Mouse (Mus musculus) central nervous system, embryonic 18 days (tissue): ENCODE results near the gene Clca4b. TPM values are rescaled to one million over a fixed set of nuclear protein-coding genes. Genes with fewer than 3 reads are reported as not detected.

Experiments
- polyA plus RNA-seq: library from polyadenylated mRNA; depleted of rRNA; stranded (reverse); fragments of >200 nt; gene quantifications from 2 replicates; pipeline ENCODE4 v1.2.3, GENCODE M21; 2012; rRNA removed

The Clca4b gene
- polyA plus RNA-seq: 0.07 TPM in 1 of 2 replicates, not detected in the other

DNA sequence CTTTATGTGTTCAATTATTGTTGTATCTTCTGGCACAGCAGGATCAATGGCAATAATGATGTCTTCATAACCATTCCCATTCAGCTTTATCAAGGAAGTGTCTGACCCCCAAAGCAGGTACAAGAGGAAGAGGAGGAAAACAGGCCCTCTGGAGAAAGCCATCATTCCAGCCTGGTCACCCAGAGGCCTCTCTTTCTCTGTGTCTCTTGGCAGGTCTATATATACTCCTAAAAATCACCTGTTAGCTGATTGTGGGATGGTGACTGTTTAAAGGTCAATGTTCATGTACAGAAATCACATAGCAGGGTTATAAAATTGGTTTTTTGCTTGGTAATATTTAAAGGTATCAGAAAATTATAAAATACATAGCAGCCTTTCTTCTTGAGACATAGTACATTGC is at the start of gene Clca4b:
TSS of gene Clca4b (minus strand) at position 195 of the 400 bp plus-strand sequence.

DNA sequence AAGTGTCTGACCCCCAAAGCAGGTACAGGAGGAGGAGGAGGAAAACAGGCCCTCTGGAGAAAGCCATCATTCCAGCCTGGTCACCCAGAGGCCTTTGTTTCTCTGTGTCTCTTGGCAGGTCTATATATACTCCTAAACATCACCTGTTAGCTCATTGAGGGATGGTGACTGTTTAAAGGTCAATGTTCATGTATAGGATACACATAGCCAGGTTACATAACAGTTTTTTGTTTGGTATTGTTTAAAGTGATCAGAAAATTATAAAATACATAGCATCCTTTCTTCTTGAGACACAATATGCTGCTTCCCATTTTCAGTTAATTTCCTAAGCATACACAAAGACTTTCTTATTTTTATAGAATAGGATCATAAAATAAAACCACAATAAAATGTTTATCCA is 42.6 kb upstream of the Clca4b start, which contains the start of gene Clca4a:
TSS of gene Clca4a (minus strand) at position 101 of the 400 bp plus-strand sequence.

Other genes with a start within 250 kb of the Clca4b start
- gene Sh3glb1, start 212.2 kb downstream of the Clca4b start, polyA plus RNA-seq: 37.3 and 38.4 TPM in 2 replicates
- 1.5 and 1.7 TPM in 2 replicates for gene Clca3a1, start 171.6 kb downstream of the Clca4b start, polyA plus RNA-seq
- 0.40 and 0.53 TPM in 2 replicates for gene Clca3a2, start 113.0 kb downstream of the Clca4b start, polyA plus RNA-seq
- not detected in 2 replicates for gene Clca3b, start 83.2 kb downstream of the Clca4b start, polyA plus RNA-seq
- gene Clca4a, start 42.5 kb upstream of the Clca4b start, polyA plus RNA-seq: 0.03 TPM in 1 of 2 replicates, not detected in the other
- gene Clca1, start 100.2 kb upstream of the Clca4b start, polyA plus RNA-seq: 0.01 and 0.04 TPM in 2 replicates
- 0.03 and 0.05 TPM in 2 replicates for gene Clca2, start 166.9 kb upstream of the Clca4b start, polyA plus RNA-seq
- 16.8 and 21.8 TPM in 2 replicates for gene Odf2l, start 186.1 kb upstream of the Clca4b start, polyA plus RNA-seq